Mouse (Mus musculus): ENCODE data around the gene Nhsl2. TPM values are rescaled to one million over a fixed set of nuclear protein-coding genes. Genes with fewer than 3 reads are reported as not detected.

Gene Nhsl2
- polyA plus RNA-seq, 1 experiment from 2014 or later: 11.3 TPM

- Histone ChIP-seq H3K4me3 (peak within 1 kb of the TSS; percentile 61), H3K9me3 (no peaks in the 10 kb centered on the region), H3K4me1 (peaks cover 34% of the 10 kb centered on the region), H3K27ac (peak within 1 kb of the TSS; percentile 88), H3K36me3 (replicated peaks) (peaks cover 20% of the 10 kb centered on the region), H3K27me3 (ENCODE audit: poor library complexity, severe bottlenecking) (peaks cover 100% of the 10 kb centered on the region)
- DNase-seq (ENCODE audit: extremely low spot score, low spot score): peak; percentile 80
- WGBS: 8% methylated on average over 60 of the region's 61 CpGs
Measured at GRCm38 (mm10) chrX:102070591-102071471, 221.6 kb downstream of the Nhsl2 start, which contains the start of gene Rtl5. Gene Rtl5 (minus strand): TSS chrX:102071304.

GRCm38 (mm10) chrX:102071517-102071916 is 222.3 kb downstream of the Nhsl2 start:
- peaks cover 31% of the 10 kb centered on the region for H3K4me1 ChIP-seq
- peak overlapping the region; percentile 61 for H3K4me3 ChIP-seq
- no peaks in the 10 kb centered on the region for H3K9me3 ChIP-seq
- peaks cover 96% of the 10 kb centered on the region for H3K27me3 ChIP-seq (ENCODE audit: poor library complexity, severe bottlenecking)
- no peak for DNase-seq (ENCODE audit: extremely low spot score, low spot score)
- H3K27ac ChIP-seq: peak overlapping the region; percentile 88
- H3K36me3 ChIP-seq (replicated peaks): peaks cover 20% of the 10 kb centered on the region
- 23% methylated on average over 2 of the region's 2 CpGs for WGBS

GRCm38 (mm10) chrX:102073605-102074325 is 224.6 kb downstream of the Nhsl2 start:
- no peak overlapping the region for H3K4me3 ChIP-seq
- H3K4me1 ChIP-seq: peaks cover 31% of the 10 kb centered on the region
- H3K9me3 ChIP-seq: no peaks in the 10 kb centered on the region
- WGBS: 82% methylated on average over 14 of the region's 14 CpGs
- no peak for DNase-seq (ENCODE audit: extremely low spot score, low spot score)
- H3K27me3 ChIP-seq (ENCODE audit: poor library complexity, severe bottlenecking): peaks cover 92% of the 10 kb centered on the region
- peaks cover 19% of the 10 kb centered on the region for H3K36me3 ChIP-seq (replicated peaks)
- H3K27ac ChIP-seq: peak overlapping the region; percentile 44; the same call in 1 of the 2 replicates

GRCm38 (mm10) chrX:102074435-102074834 is 225.2 kb downstream of the Nhsl2 start:
- Histone ChIP-seq H3K27ac (0 out of 2 replicates have a peak overlapping the region, but pooled peaks have one; percentile 9), H3K9me3 (no peaks in the 10 kb centered on the region), H3K4me1 (peaks cover 31% of the 10 kb centered on the region), H3K4me3 (no peak overlapping the region), H3K27me3 (ENCODE audit: poor library complexity, severe bottlenecking) (peaks cover 92% of the 10 kb centered on the region), H3K36me3 (replicated peaks) (peaks cover 20% of the 10 kb centered on the region)
- WGBS: 71% methylated on average over 5 of the region's 5 CpGs
- no peak for DNase-seq (ENCODE audit: extremely low spot score, low spot score)

- H3K9me3 ChIP-seq: no peaks in the 10 kb centered on the region
- no peak for DNase-seq (ENCODE audit: extremely low spot score, low spot score)
- H3K4me3 ChIP-seq: no peak overlapping the region
- peaks cover 25% of the 10 kb centered on the region for H3K4me1 ChIP-seq
- peaks cover 92% of the 10 kb centered on the region for H3K27me3 ChIP-seq (ENCODE audit: poor library complexity, severe bottlenecking)
- H3K36me3 ChIP-seq (replicated peaks): peaks cover 20% of the 10 kb centered on the region
- 85% methylated on average over 4 of the region's 4 CpGs for WGBS
- 0 out of 2 replicates have a peak overlapping the region, but pooled peaks have one; percentile 9 for H3K27ac ChIP-seq
Measured at GRCm38 (mm10) chrX:102075158-102075557, 226.0 kb downstream of the Nhsl2 start.

- no peak overlapping the region for H3K4me3 ChIP-seq
- peaks cover 20% of the 10 kb centered on the region for H3K36me3 ChIP-seq (replicated peaks)
- H3K4me1 ChIP-seq: peaks cover 28% of the 10 kb centered on the region
- H3K9me3 ChIP-seq: no peaks in the 10 kb centered on the region
- 86% methylated on average over 7 of the region's 7 CpGs for WGBS
- 0 out of 2 replicates have a peak overlapping the region, but pooled peaks have one; percentile 15 for H3K27ac ChIP-seq
- DNase-seq (ENCODE audit: extremely low spot score, low spot score): no peak
- H3K27me3 ChIP-seq (ENCODE audit: poor library complexity, severe bottlenecking): peaks cover 92% of the 10 kb centered on the region
Measured at GRCm38 (mm10) chrX:102076886-102077765, 227.9 kb downstream of the Nhsl2 start.

- Histone ChIP-seq H3K9me3 (no peaks in the 10 kb centered on the region), H3K27me3 (ENCODE audit: poor library complexity, severe bottlenecking) (peaks cover 90% of the 10 kb centered on the region), H3K27ac (peak overlapping the region; percentile 89), H3K4me1 (peaks cover 29% of the 10 kb centered on the region), H3K36me3 (replicated peaks) (peaks cover 20% of the 10 kb centered on the region), H3K4me3 (no peak overlapping the region)
- no peak for DNase-seq (ENCODE audit: extremely low spot score, low spot score)
- 59% methylated on average over 10 of the region's 10 CpGs for WGBS
Measured at GRCm38 (mm10) chrX:102081076-102081475, 231.9 kb downstream of the Nhsl2 start.

GRCm38 (mm10) chrX:102081573-102082279 is 232.5 kb downstream of the Nhsl2 start:
- Histone ChIP-seq H3K4me3 (peak overlapping the region; percentile 22; the same call in 1 of the 2 replicates), H3K27ac (peak overlapping the region; percentile 89), H3K4me1 (peaks cover 29% of the 10 kb centered on the region), H3K36me3 (replicated peaks) (peaks cover 20% of the 10 kb centered on the region), H3K9me3 (no peaks in the 10 kb centered on the region), H3K27me3 (ENCODE audit: poor library complexity, severe bottlenecking) (peaks cover 95% of the 10 kb centered on the region)
- DNase-seq (ENCODE audit: extremely low spot score, low spot score): peak; percentile 51
- WGBS: 39% methylated on average over 7 of the region's 7 CpGs

GRCm38 (mm10) chrX:102082340-102082739 is 233.2 kb downstream of the Nhsl2 start:
- Histone ChIP-seq H3K36me3 (replicated peaks) (peaks cover 20% of the 10 kb centered on the region), H3K4me1 (peaks cover 29% of the 10 kb centered on the region), H3K4me3 (peak overlapping the region; percentile 22; the same call in 1 of the 2 replicates), H3K27ac (peak overlapping the region; percentile 89), H3K27me3 (ENCODE audit: poor library complexity, severe bottlenecking) (peaks cover 98% of the 10 kb centered on the region), H3K9me3 (no peaks in the 10 kb centered on the region)
- 47% methylated on average over 5 of the region's 5 CpGs for WGBS
- DNase-seq (ENCODE audit: extremely low spot score, low spot score): no peak

GRCm38 (mm10) chrX:102085798-102086443 is 236.7 kb downstream of the Nhsl2 start:
- H3K4me1 ChIP-seq: peaks cover 24% of the 10 kb centered on the region
- DNase-seq (ENCODE audit: extremely low spot score, low spot score): no peak
- no peak overlapping the region for H3K27ac ChIP-seq
- H3K4me3 ChIP-seq: no peak overlapping the region
- H3K27me3 ChIP-seq (ENCODE audit: poor library complexity, severe bottlenecking): peaks cover 94% of the 10 kb centered on the region
- no peaks in the 10 kb centered on the region; the same call in 1 of the 2 replicates for H3K36me3 ChIP-seq (replicated peaks)
- 87% methylated on average over 8 of the region's 8 CpGs for WGBS
- H3K9me3 ChIP-seq: no peaks in the 10 kb centered on the region

GRCm38 (mm10) chrX:102090605-102091004 is 241.4 kb downstream of the Nhsl2 start:
- no peaks in the 10 kb centered on the region for H3K36me3 ChIP-seq (replicated peaks)
- 75% methylated on average over 3 of the region's 3 CpGs for WGBS
- H3K4me3 ChIP-seq: no peak overlapping the region
- peaks cover 94% of the 10 kb centered on the region for H3K27me3 ChIP-seq (ENCODE audit: poor library complexity, severe bottlenecking)
- no peaks in the 10 kb centered on the region for H3K9me3 ChIP-seq
- DNase-seq (ENCODE audit: extremely low spot score, low spot score): no peak
- H3K27ac ChIP-seq: no peak overlapping the region
- no peaks in the 10 kb centered on the region for H3K4me1 ChIP-seq
